Mouse (Mus musculus) midbrain, embryonic 11.5 days (tissue): ENCODE measurements around the gene Cisd1. TPM values are rescaled to one million over a fixed set of nuclear protein-coding genes. Genes with fewer than 3 reads are reported as not detected.
A peak's percentile ranks its signal among the peaks of the same experiment; 100 is the strongest.

Experiments
- ATAC-seq: fragments of 200-750 bp; cut with Nextera tagmentation; 2 replicates; pipeline ENCODE4 v1.8.0; 2017; ENCODE audit warnings: moderate TSS enrichment, moderate library complexity; ENCODE audit not compliant: low FRiP score
- DNase-seq: peaks from one replicate; pipeline ENCODE4 v3.0.0; 2015; ENCODE audit warnings: low spot score; ENCODE audit errors: missing footprints
- H3K27ac ChIP-seq: fragments of 300-500 bp; sonication (generic); 2 replicates; pipeline ENCODE4 v1.5.1; 2014; ENCODE audit warnings: low read depth, low read length
- H3K27me3 ChIP-seq: fragments of 300-500 bp; sonication (generic); 2 replicates; pipeline ENCODE4 v1.6.1; 2014; ENCODE audit warnings: mild to moderate bottlenecking, low read length, moderate library complexity, mixed read lengths; ENCODE audit not compliant: control insufficient read depth, insufficient read depth
- H3K36me3 ChIP-seq: fragments of 300-500 bp; sonication (generic); 2 replicates; pipeline ENCODE4 v1.6.1; 2014; ENCODE audit warnings: mild to moderate bottlenecking, low read length, moderate library complexity, mixed read lengths; ENCODE audit not compliant: control insufficient read depth, insufficient read depth
- H3K4me1 ChIP-seq: fragments of 300-500 bp; sonication (generic); 2 replicates; pipeline ENCODE4 v1.6.1; 2014; ENCODE audit warnings: low read length; ENCODE audit not compliant: control insufficient read depth, insufficient read depth
- H3K4me2 ChIP-seq: fragments of 300-500 bp; sonication (generic); 2 replicates; pipeline ENCODE4 v1.6.1; 2014; ENCODE audit warnings: mild to moderate bottlenecking, moderate library complexity
- H3K4me3 ChIP-seq: fragments of 300-500 bp; sonication (generic); 2 replicates; pipeline ENCODE4 v1.5.1; 2014; ENCODE audit warnings: low read depth, low read length
- H3K9ac ChIP-seq: fragments of 300-500 bp; sonication (generic); 2 replicates; pipeline ENCODE4 v1.6.1; 2014; ENCODE audit warnings: low read length
- H3K9me3 ChIP-seq: fragments of 300-500 bp; sonication (generic); 2 replicates; pipeline ENCODE4 v1.6.1; 2016; ENCODE audit warnings: low read length; ENCODE audit not compliant: control insufficient read depth
- WGBS: fragments of 180-500 bp; shearing (Covaris S2); extraction: QIAGEN DNeasy Blood & Tissue Kit; methylation state at CpG from one replicate; pipeline ENCODE4 v1.1.7; 2014; 5-methylcytosine and 5-hydroxymethylcytosine counted together
- polyA plus RNA-seq: library from polyadenylated mRNA; unstranded; fragments of >200 nt; fragmentation: Nextera tagmentation; extraction: Ambion mirVana; gene quantifications from 2 replicates; pipeline ENCODE4 v1.2.1, GENCODE M21; 2014

The Cisd1 gene
- polyA plus RNA-seq, 1 experiment from 2014 or later: 152 TPM

DNA sequence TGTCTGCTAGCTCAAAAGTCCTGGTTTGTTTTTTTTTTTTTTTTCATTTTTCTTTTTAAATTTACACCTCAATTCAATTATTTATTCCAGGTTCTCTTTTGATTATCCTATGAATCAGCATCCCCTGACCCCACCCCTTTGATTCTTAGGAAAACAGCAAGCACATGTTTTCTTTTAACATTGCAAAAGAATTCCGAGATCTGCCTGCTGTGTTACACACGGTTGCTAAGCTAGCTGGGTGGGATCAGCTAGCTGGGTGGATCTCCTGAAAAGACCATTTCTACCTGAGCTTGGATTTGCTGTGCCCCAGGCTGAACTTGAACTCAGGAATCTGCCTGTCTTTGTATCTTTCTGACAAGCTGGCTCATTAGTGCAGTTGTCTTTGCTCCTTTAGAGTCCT, 1.4 kb upstream of the Cisd1 start:
- ATAC-seq: no peak
- Histone ChIP-seq H3K4me3 (no peak overlapping the region), H3K9me3 (no peaks in the 10 kb centered on the region), H3K9ac (no peak overlapping the region), H3K4me2 (no peak overlapping the region), H3K27ac (no peak overlapping the region), H3K4me1 (peaks cover 25% of the 10 kb centered on the region; the same call in 1 of the 2 replicates), H3K36me3 (no peaks in the 10 kb centered on the region; the same call in 1 of the 2 replicates), H3K27me3 (no peaks in the 10 kb centered on the region)
- 68% methylated on average over 2 of the region's 2 CpGs for WGBS
- no peak for DNase-seq

DNA sequence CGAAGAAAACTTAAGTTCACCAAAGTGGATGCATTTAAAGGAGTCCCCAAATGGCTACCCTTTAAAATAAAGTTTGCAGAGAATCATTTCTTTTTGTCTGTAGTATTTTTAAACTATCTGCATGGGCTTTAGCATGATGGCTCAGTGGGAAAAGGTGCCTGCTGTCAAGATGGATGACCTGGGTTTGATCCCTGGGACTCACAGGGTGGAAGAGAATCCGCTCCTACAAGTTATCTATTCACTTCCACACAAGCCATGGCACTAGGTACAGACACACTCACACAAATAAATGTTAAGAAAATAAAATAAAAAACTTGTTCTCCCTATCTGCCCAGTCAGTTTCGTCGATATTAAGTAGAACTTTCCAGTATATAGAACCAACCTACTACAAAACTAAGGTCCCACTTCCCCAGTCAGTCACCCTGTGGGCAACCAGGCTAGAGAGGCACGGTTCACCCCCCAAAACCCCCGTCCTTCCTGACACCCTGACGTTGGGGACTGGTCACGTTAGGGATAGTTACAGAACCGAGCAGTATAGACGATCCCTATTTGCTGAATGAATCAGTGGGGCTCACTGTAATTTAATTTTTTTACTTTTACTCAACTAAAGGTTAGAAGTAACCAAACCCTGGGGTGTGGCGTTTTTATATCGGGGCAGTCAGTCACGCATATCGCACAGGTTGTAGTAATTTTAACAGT, 1.0 kb downstream of the Cisd1 start:
- WGBS: 26% methylated on average over 14 of the region's 14 CpGs
- Histone ChIP-seq H3K4me2 (peak overlapping the region; percentile 80), H3K27ac (no peak overlapping the region), H3K9ac (peak overlapping the region; percentile 90), H3K9me3 (no peaks in the 10 kb centered on the region), H3K36me3 (no peaks in the 10 kb centered on the region), H3K4me3 (peak overlapping the region; percentile 82), H3K4me1 (peaks cover 16% of the 10 kb centered on the region; the same call in 1 of the 2 replicates), H3K27me3 (no peaks in the 10 kb centered on the region)
- DNase-seq (peak; percentile 62), ATAC-seq (no peak)

DNA sequence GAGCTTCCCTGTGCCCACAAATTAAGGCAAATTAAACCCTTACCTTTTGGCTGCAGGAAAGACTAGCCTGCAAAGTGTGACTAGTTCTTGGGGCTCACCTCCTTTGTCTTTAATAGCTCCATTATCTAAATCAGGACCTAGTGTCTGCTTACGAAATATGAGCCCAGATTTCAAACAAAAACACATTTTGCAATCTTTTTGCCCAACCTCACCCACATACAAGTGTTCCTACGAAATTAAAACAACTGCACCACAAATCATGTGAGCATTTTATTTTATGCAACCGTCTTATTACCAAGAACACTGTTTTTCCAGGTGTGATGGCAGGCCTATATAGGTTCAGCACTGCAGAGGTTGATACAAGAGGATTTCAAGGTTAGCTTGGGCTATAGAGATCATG, 1.6 kb downstream of the Cisd1 start:
- H3K36me3 ChIP-seq: no peaks in the 10 kb centered on the region
- no peaks in the 10 kb centered on the region for H3K9me3 ChIP-seq
- H3K9ac ChIP-seq: no peak overlapping the region
- peaks cover 13% of the 10 kb centered on the region; the same call in 1 of the 2 replicates for H3K4me1 ChIP-seq
- DNase-seq (peak; percentile 62), ATAC-seq (no peak)
- H3K27me3 ChIP-seq: no peaks in the 10 kb centered on the region
- no peak overlapping the region for H3K27ac ChIP-seq
- no peak overlapping the region for H3K4me3 ChIP-seq
- 88% methylated on average over 3 of the region's 3 CpGs for WGBS
- H3K4me2 ChIP-seq: no peak overlapping the region; the same call in 1 of the 2 replicates

DNA sequence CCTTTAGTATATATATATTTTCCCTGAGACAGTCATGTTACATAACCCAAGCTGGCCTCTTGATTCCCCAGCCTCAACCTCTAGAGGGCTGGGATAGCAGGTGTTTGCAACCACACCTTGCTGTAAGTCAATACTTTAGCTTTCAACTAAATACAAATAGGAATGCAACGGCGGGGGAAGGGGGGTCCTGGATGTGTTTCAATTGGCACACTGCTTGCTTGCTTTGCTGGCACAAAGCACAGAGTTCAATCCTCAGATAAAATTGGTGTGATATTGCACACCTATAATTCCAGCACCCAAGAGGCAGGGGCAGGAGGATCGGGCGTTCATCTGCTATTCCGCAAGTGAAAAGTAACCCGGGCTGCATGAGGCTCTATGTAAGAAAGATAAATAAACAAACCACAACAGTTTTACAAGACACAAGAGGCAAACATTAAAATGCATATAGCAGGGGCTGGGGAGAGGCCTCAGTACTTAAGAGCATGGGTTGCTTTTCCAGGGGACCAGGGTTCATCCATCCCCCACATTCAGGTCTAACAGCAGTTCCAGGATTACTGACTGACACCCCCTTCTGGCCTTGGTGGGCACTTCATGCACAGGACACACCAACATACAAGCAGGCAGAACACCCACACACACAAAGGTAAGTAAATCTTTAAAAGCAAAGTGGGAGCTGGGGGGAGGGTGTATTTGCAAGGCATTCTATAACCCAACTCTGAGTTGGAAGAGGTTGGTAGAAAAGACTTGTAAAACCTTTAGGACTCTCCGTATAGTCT, 2.5 kb downstream of the Cisd1 start:
- H3K4me3 ChIP-seq: no peak overlapping the region
- no peaks in the 10 kb centered on the region for H3K27me3 ChIP-seq
- peaks cover 13% of the 10 kb centered on the region; the same call in 1 of the 2 replicates for H3K4me1 ChIP-seq
- no peaks in the 10 kb centered on the region for H3K9me3 ChIP-seq
- DNase-seq: peak; percentile 81
- no peak overlapping the region for H3K27ac ChIP-seq
- no peaks in the 10 kb centered on the region for H3K36me3 ChIP-seq
- no peak for ATAC-seq
- no peak overlapping the region for H3K9ac ChIP-seq
- no peak overlapping the region for H3K4me2 ChIP-seq
- 92% methylated on average over 7 of the region's 7 CpGs for WGBS

DNA sequence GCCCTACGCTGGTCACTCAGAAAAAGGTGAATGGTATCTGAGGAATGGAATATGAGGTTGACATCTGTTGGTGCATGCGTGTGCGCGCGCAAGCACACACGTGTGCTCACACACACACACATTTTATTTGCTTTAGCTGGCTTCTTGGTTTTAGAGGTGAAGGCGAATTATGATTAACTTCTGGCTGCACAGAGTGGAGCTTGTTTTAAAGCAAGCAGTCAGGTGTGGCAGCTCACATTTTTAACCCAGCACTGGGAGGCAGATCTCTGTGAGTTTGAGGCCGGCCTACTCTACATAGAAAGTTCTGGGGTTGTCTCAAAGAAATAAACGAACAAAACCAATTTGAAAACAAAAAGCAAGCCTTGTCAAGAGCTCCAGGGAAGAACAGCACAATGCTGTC, 3.5 kb downstream of the Cisd1 start:
- Histone ChIP-seq H3K4me2 (no peak overlapping the region), H3K27ac (no peak overlapping the region), H3K4me3 (no peak overlapping the region), H3K36me3 (no peaks in the 10 kb centered on the region), H3K9me3 (no peaks in the 10 kb centered on the region), H3K27me3 (no peaks in the 10 kb centered on the region), H3K4me1 (peaks cover 11% of the 10 kb centered on the region; the same call in 1 of the 2 replicates), H3K9ac (no peak overlapping the region)
- WGBS: 95% methylated on average over 9 of the region's 9 CpGs
- ATAC-seq (no peak), DNase-seq (no peak)

DNA sequence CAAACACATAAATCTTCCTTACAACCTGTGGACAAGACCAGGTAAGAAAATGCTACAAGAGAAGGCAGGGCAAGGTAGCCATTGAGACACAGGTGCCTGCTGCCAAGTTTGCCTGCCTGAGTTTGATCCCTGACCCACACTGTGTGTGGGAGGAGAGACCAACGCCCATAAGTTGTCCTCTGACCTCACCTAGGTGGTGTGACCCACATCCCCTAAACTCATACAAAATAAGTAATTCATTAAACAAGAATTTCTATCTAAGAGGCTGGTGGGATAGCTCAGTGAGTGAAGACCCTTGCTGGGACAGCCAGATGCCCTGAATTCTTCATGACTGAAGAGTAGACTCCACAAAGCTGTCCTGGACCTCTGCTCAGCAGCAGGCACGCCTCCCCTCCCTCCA, 4.6 kb downstream of the Cisd1 start:
- 84% methylated on average over 2 of the region's 2 CpGs for WGBS
- Histone ChIP-seq H3K4me1 (peaks cover 9% of the 10 kb centered on the region; the same call in 1 of the 2 replicates), H3K36me3 (peaks cover 6% of the 10 kb centered on the region; the same call in 1 of the 2 replicates), H3K27ac (no peak overlapping the region), H3K4me3 (no peak overlapping the region), H3K27me3 (no peaks in the 10 kb centered on the region), H3K4me2 (no peak overlapping the region), H3K9me3 (no peaks in the 10 kb centered on the region), H3K9ac (no peak overlapping the region)
- ATAC-seq (no peak), DNase-seq (peak; percentile 54)

DNA sequence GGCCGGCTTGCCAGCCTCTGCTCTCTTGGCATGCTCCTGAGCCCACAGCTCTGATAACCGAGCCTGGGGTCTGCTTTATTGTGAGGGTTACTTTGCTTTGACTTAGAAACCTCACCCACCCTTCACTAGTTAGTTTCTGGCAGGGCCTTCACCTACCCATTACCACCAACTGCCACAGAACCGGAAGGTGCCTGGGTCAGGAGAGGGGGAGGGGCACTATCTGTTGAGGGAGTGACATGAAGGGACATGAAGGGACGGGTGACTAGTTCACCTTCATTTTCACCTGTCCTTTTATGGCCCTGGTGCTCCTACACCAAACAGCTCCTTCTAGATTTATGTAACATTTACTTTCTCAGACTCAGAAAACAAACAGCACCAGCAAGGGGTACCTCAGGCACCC, 5.3 kb downstream of the Cisd1 start:
- Histone ChIP-seq H3K9me3 (no peaks in the 10 kb centered on the region), H3K4me1 (peaks cover 7% of the 10 kb centered on the region; the same call in 1 of the 2 replicates), H3K9ac (no peak overlapping the region), H3K4me2 (no peak overlapping the region), H3K4me3 (no peak overlapping the region), H3K27ac (no peak overlapping the region), H3K27me3 (no peaks in the 10 kb centered on the region), H3K36me3 (peaks cover 6% of the 10 kb centered on the region; the same call in 1 of the 2 replicates)
- ATAC-seq: no peak
- DNase-seq: peak; percentile 31
- 71% methylated on average over 4 of the region's 4 CpGs for WGBS

DNA sequence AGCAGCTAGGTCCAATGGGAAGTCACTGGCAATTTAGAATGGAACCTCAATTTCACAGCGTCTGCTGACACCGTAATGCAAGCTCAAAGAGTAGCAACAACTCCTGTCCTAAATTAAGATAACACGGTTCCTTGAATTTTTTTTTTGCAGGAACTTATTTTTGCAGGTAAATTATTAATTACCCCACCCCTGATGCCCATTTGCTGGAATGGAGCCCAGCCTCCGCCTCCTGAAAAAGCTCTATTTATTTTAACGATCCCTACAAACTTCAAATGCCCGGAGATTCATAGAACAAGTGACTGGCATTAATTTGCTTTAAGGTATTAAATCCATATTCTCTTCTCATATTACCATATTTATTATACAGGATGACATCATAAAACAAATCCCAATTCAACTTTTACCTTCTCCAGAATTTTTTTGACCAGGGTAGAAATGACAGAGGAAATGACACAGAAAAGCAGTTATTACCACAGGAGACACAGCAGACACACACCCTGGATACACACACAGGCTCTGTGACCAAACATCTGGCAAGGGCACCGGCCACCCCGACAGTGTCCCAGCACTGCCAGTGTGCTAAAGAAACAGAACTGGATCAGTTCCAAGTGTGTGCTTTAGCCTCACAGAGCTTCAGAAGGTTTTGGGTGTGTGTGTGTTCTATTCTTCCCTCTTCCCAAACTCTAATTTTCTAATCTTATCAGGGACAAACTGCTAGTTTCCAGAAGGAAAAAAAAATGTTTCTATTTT, 6.4 kb downstream of the Cisd1 start:
- Histone ChIP-seq H3K27ac (no peak overlapping the region), H3K36me3 (peaks cover 6% of the 10 kb centered on the region; the same call in 1 of the 2 replicates), H3K9ac (no peak overlapping the region), H3K9me3 (no peaks in the 10 kb centered on the region), H3K4me2 (no peak overlapping the region), H3K4me1 (no peaks in the 10 kb centered on the region), H3K27me3 (no peaks in the 10 kb centered on the region), H3K4me3 (no peak overlapping the region)
- ATAC-seq (no peak), DNase-seq (peak; percentile 41)
- WGBS: 91% methylated on average over 8 of the region's 8 CpGs
